Mouse (Mus musculus): ENCODE results near the gene Fhl3. TPM values are rescaled to one million over a fixed set of nuclear protein-coding genes. Genes with fewer than 3 reads are reported as not detected.

Fhl3 gene
- total RNA-seq, 4 experiments from 2014 or later: 5.5 to 12.8 (median 8.9) TPM

Small RNA genes within 50 kb of the gene (microRNA-seq; reads per million reads assigned to microRNA genes)
- gene Gm24721 (0 reads per million in 2 experiments), gene Mir697 (0 reads per million in 2 experiments), gene Mir698 (0 reads per million in 2 experiments)

Other genes starting within 250 kb of the Fhl3 start
- not detected for gene 3100002H09Rik, start 89.9 kb upstream of the Fhl3 start, total RNA-seq (2022)
- gene Pou3f1, start 43.9 kb upstream of the Fhl3 start, total RNA-seq (2022): under 1 TPM; 0.06 to 0.15 (median 0.11) TPM
- 10 to 100 TPM; 31.2 to 40.7 (median 34.4) TPM for gene Utp11, start 7.1 kb upstream of the Fhl3 start, total RNA-seq (2022)
- 10 to 100 TPM; 33.5 to 42.5 (median 37.2) TPM for gene Sf3a3, start 14.1 kb downstream of the Fhl3 start, total RNA-seq (2022)
- 10 to 100 TPM; 24.9 to 36.2 (median 29.7) TPM for gene Inpp5b, start 41.1 kb downstream of the Fhl3 start, total RNA-seq (2022)
- 10 to 100 TPM; 24.8 to 33.8 (median 28.5) TPM for gene Mtf1, start 101.4 kb downstream of the Fhl3 start, total RNA-seq (2022)
- 10 to 100 TPM; 40.9 to 53.4 (median 43.2) TPM for gene Yrdc, start 150.0 kb downstream of the Fhl3 start, total RNA-seq (2022)
- 10 to 100 TPM; 45.1 to 51.4 (median 49.2) TPM for gene 1110065P20Rik, start 150.5 kb downstream of the Fhl3 start, total RNA-seq (2022)
- 1 to 10 TPM; 6.4 to 7.2 (median 6.8) TPM for gene Maneal, start 161.5 kb downstream of the Fhl3 start, total RNA-seq (2022)
- 1 to 10 TPM; 2.9 to 4.3 (median 3.8) TPM for gene Epha10, start 180.2 kb downstream of the Fhl3 start, total RNA-seq (2022)
- gene 9930104L06Rik, start 236.3 kb downstream of the Fhl3 start, total RNA-seq (2022): 10 to 100 TPM; 13.8 to 22.7 (median 21.0) TPM
- gene Cdca8, start 238.6 kb downstream of the Fhl3 start, total RNA-seq (2022): 1 to 10 TPM; 1.9 to 3.2 (median 2.2) TPM